Mouse (Mus musculus): ENCODE results near the gene Zfp27. TPM values are rescaled to one million over a fixed set of nuclear protein-coding genes. Genes with fewer than 3 reads are reported as not detected.

The Zfp27 gene
- polyA plus RNA-seq, 1 experiment from 2014 or later = 17.5 TPM

DNA sequence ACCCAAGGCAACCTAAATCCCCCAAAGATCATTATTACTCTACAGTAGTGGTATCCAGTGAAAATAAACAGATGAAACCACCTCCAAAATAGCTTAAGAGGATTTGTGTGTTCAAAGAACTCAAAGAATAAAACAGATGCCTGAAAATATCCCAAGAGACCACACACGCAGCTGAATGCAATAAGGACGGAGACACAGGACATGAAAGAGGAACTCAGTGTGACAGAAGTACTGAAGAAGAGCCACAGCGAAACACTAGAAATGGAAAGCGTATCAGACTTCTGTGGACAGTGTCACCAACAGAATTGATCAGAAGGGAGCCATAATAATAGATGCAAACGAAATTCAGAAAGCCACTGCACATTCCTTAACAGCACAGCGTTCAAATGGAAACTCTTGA lies 32.5 kb upstream of the Zfp27 start:
- no peaks in the 10 kb centered on the region for H3K9me3 ChIP-seq (ENCODE audit: control insufficient read depth, low read length)
- H3K4me2 ChIP-seq (ENCODE audit: low read length) = no peak overlapping the region
- H3K4me3 ChIP-seq (replicated peaks; ENCODE audit: low read depth, low read length) = no peak overlapping the region
- no peak overlapping the region for H3K9ac ChIP-seq (replicated peaks; ENCODE audit: low read length)
- H3K27ac ChIP-seq (replicated peaks; ENCODE audit: low read depth, low read length) = no peak overlapping the region
- peaks cover 67% of the 10 kb centered on the region for H3K36me3 ChIP-seq (ENCODE audit: control insufficient read depth, insufficient read depth, low read length)
- no peaks in the 10 kb centered on the region for H3K27me3 ChIP-seq (ENCODE audit: control insufficient read depth, insufficient read depth, low read length)
- ATAC-seq (ENCODE audit: low FRiP score, low TSS enrichment) (no peak), DNase-seq (no peak)
- no peaks in the 10 kb centered on the region for H3K4me1 ChIP-seq (ENCODE audit: control insufficient read depth, insufficient read depth, low read length)
- 69% methylated on average over 6 of the region's 6 CpGs for WGBS

DNA sequence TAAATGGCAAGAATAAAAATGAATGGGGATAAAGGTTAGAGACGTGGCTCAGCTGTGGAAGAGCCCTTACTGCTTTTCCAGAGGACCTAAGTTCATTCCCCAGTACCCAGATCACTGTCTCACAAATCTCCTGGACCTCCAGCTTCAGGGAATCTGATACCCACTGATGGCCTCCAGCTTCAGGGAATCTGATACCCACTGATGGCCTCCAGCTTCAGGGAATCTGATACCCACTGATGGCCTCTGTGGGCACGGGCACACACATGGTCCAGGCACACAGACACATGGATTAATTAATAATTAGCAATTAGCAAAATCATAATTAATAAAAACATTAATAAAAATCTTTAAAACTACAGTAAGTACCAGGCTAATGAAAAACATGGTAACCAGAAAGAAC lies 16.4 kb upstream of the Zfp27 start:
- H3K9ac ChIP-seq (replicated peaks; ENCODE audit: low read length) = no peak overlapping the region
- no peak overlapping the region for H3K27ac ChIP-seq (replicated peaks; ENCODE audit: low read depth, low read length)
- ATAC-seq (ENCODE audit: low FRiP score, low TSS enrichment) (no peak), DNase-seq (no peak)
- 74% methylated on average over 2 of the region's 2 CpGs for WGBS
- H3K9me3 ChIP-seq (ENCODE audit: control insufficient read depth, low read length) = no peaks in the 10 kb centered on the region
- H3K4me2 ChIP-seq (ENCODE audit: low read length) = no peak overlapping the region
- H3K36me3 ChIP-seq (ENCODE audit: control insufficient read depth, insufficient read depth, low read length) = no peaks in the 10 kb centered on the region
- no peaks in the 10 kb centered on the region for H3K27me3 ChIP-seq (ENCODE audit: control insufficient read depth, insufficient read depth, low read length)
- no peaks in the 10 kb centered on the region for H3K4me1 ChIP-seq (ENCODE audit: control insufficient read depth, insufficient read depth, low read length)
- no peak overlapping the region for H3K4me3 ChIP-seq (replicated peaks; ENCODE audit: low read depth, low read length)

DNA sequence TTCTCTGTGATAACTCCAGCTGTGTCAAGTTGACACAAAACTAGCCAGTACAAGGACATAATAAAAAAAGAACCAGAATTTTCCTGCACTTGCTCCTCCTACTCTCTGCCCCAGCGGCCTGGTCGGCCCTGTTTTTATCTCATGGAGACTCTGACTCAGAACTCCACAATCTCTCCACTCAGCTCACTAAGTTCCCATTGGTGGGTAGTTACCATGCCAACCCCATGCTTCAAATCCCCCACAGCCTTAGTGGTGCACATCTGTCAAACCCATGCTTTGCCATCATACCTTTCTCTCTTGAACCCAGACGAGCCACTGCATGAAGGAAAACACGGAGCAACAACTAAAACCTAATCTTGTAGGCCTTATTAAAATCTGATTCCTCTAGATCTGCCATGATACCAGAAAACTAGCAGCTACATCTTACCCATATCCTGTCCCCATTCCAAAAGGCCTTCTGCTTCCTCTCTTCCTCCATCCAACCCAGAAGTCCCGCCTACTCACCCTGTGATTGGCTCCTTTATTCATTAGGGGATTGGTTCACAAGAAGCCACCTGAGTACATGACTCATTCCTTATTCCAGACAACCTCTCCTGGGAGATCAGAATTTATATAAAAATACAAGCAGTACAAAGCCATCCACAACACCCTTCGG lies 15.2 kb upstream of the Zfp27 start:
- ATAC-seq (ENCODE audit: low FRiP score, low TSS enrichment) = no peak
- Histone ChIP-seq H3K27me3 (ENCODE audit: control insufficient read depth, insufficient read depth, low read length) (no peaks in the 10 kb centered on the region), H3K27ac (replicated peaks; ENCODE audit: low read depth, low read length) (no peak overlapping the region), H3K9me3 (ENCODE audit: control insufficient read depth, low read length) (no peaks in the 10 kb centered on the region), H3K4me1 (ENCODE audit: control insufficient read depth, insufficient read depth, low read length) (no peaks in the 10 kb centered on the region), H3K36me3 (ENCODE audit: control insufficient read depth, insufficient read depth, low read length) (peaks cover 6% of the 10 kb centered on the region; the same call in 1 of the 2 replicates), H3K4me2 (ENCODE audit: low read length) (no peak overlapping the region), H3K9ac (replicated peaks; ENCODE audit: low read length) (no peak overlapping the region), H3K4me3 (replicated peaks; ENCODE audit: low read depth, low read length) (no peak overlapping the region)
- DNase-seq = no peak
- 87% methylated on average over 6 of the region's 6 CpGs for WGBS

DNA sequence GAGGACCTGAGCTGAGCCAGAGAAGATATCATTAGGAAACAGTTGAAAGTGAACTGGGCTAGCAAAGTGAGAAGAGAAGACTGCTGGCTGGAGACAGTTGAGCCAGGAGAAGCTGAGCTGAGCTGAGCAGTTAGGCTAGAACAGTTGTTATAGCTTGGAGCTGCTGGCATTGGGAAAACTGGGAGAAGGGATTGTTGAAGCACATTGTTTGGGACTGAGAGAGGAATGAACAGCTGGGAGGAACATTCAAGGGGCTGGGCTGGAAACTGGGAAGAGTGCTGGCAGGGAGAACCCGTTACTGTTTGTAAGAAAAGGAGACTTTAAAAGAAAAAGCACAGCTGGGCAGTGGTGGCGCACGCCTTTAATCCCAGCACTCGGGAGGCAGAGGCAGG lies 11.7 kb upstream of the Zfp27 start:
- Histone ChIP-seq H3K9me3 (ENCODE audit: control insufficient read depth, low read length) (no peaks in the 10 kb centered on the region), H3K27me3 (ENCODE audit: control insufficient read depth, insufficient read depth, low read length) (no peaks in the 10 kb centered on the region), H3K4me1 (ENCODE audit: control insufficient read depth, insufficient read depth, low read length) (no peaks in the 10 kb centered on the region), H3K4me3 (replicated peaks; ENCODE audit: low read depth, low read length) (no peak overlapping the region), H3K9ac (replicated peaks; ENCODE audit: low read length) (no peak overlapping the region), H3K36me3 (ENCODE audit: control insufficient read depth, insufficient read depth, low read length) (peaks cover 37% of the 10 kb centered on the region), H3K4me2 (ENCODE audit: low read length) (no peak overlapping the region), H3K27ac (replicated peaks; ENCODE audit: low read depth, low read length) (no peak overlapping the region)
- no peak for ATAC-seq (ENCODE audit: low FRiP score, low TSS enrichment)
- WGBS = 84% methylated on average over 4 of the region's 4 CpGs
- DNase-seq = no peak

DNA sequence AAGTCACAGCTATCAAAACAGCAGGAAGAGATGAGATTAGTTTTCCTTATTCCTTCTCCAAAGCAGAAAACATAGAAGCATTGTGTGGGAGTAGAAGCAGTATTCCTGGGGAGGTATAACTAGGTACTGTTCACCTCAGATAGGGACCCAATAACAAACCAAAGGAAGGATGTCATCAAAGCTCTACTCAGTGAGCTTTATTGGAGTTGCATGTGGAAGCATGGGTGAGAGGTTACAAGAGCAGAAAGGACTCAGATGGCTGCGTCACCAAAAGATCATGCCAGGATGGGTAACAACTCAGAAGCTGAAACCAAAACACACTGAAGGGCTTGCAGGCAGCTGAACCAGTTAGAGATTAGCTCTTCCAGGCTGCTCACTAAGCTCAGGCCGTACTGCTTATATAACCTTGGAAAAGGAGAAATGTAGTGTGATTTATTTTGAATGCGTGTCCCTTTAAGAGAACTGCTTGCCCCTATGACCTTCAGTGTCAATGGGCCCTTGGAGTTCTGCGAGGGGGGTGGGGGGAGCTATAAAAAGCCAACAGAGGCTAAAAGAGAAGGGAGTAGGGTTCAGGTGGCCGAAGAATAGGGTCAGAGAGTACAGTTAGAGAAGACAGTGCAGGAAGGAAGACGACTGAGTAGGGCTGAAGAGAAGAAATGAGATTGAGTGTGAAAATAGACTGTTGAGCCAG lies 11.1 kb upstream of the Zfp27 start:
- H3K36me3 ChIP-seq (ENCODE audit: control insufficient read depth, insufficient read depth, low read length) = peaks cover 41% of the 10 kb centered on the region
- DNase-seq = no peak
- no peak overlapping the region for H3K9ac ChIP-seq (replicated peaks; ENCODE audit: low read length)
- no peak for ATAC-seq (ENCODE audit: low FRiP score, low TSS enrichment)
- H3K27ac ChIP-seq (replicated peaks; ENCODE audit: low read depth, low read length) = no peak overlapping the region
- H3K4me2 ChIP-seq (ENCODE audit: low read length) = no peak overlapping the region
- no peaks in the 10 kb centered on the region for H3K9me3 ChIP-seq (ENCODE audit: control insufficient read depth, low read length)
- H3K4me3 ChIP-seq (replicated peaks; ENCODE audit: low read depth, low read length) = no peak overlapping the region
- 73% methylated on average over 6 of the region's 6 CpGs for WGBS
- no peaks in the 10 kb centered on the region for H3K4me1 ChIP-seq (ENCODE audit: control insufficient read depth, insufficient read depth, low read length)
- H3K27me3 ChIP-seq (ENCODE audit: control insufficient read depth, insufficient read depth, low read length) = no peaks in the 10 kb centered on the region

DNA sequence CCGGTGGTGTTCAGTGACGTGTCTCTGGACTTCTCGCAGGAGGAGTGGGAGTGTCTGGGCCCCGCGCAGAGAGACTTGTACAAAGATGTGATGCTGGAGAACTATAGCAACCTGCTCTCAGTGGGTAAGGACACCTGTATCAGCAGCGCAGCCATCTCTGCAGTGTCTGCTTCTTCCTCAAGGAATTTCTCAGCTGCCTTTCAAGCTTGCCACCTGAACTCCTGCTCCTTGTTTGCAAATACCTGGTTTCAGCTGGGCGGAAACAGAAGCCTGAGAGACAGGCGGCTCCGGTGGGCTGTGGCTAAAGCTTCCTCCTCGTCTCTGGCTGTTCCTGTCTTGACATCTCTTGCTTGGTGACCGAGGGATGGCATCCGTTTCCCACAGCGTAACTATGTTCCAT lies 5.8 kb upstream of the Zfp27 start:
- Histone ChIP-seq H3K9ac (replicated peaks; ENCODE audit: low read length) (no peak overlapping the region), H3K27me3 (ENCODE audit: control insufficient read depth, insufficient read depth, low read length) (no peaks in the 10 kb centered on the region), H3K4me1 (ENCODE audit: control insufficient read depth, insufficient read depth, low read length) (peaks cover 17% of the 10 kb centered on the region), H3K4me3 (replicated peaks; ENCODE audit: low read depth, low read length) (no peak overlapping the region), H3K36me3 (ENCODE audit: control insufficient read depth, insufficient read depth, low read length) (peaks cover 54% of the 10 kb centered on the region), H3K9me3 (ENCODE audit: control insufficient read depth, low read length) (no peaks in the 10 kb centered on the region), H3K27ac (replicated peaks; ENCODE audit: low read depth, low read length) (no peak overlapping the region), H3K4me2 (ENCODE audit: low read length) (no peak overlapping the region)
- ATAC-seq (ENCODE audit: low FRiP score, low TSS enrichment) (no peak), DNase-seq (no peak)
- 96% methylated on average over 13 of the region's 13 CpGs for WGBS

DNA sequence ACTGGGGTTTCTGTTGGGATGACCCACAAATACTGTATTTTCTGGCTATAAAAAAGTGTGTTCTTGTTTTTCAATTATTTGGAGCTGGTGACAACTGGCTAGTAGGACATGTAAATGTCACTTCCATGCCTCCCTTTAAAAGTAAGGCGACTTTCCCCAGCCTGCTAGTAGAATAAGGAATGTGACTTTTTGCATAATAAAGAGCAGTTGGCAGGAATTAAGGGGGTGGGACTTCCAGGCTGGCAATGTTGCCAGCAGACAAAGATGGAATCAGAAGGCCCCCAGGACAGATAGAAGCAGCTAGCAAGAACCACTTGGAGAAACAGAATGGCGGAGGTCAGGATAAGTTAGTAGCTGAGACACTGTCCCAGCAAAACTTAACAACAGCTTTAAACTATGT lies 3.9 kb upstream of the Zfp27 start:
- Histone ChIP-seq H3K4me3 (replicated peaks; ENCODE audit: low read depth, low read length) (no peak overlapping the region), H3K9ac (replicated peaks; ENCODE audit: low read length) (no peak overlapping the region), H3K9me3 (ENCODE audit: control insufficient read depth, low read length) (no peaks in the 10 kb centered on the region), H3K27ac (replicated peaks; ENCODE audit: low read depth, low read length) (no peak overlapping the region), H3K4me1 (ENCODE audit: control insufficient read depth, insufficient read depth, low read length) (peaks cover 20% of the 10 kb centered on the region), H3K27me3 (ENCODE audit: control insufficient read depth, insufficient read depth, low read length) (no peaks in the 10 kb centered on the region), H3K36me3 (ENCODE audit: control insufficient read depth, insufficient read depth, low read length) (peaks cover 40% of the 10 kb centered on the region), H3K4me2 (ENCODE audit: low read length) (peak overlapping the region; percentile 63; the same call in 1 of the 2 replicates)
- peak; percentile 17 for DNase-seq
- ATAC-seq (ENCODE audit: low FRiP score, low TSS enrichment) = no peak
- WGBS = 51% methylated on average over 2 of the region's 2 CpGs

DNA sequence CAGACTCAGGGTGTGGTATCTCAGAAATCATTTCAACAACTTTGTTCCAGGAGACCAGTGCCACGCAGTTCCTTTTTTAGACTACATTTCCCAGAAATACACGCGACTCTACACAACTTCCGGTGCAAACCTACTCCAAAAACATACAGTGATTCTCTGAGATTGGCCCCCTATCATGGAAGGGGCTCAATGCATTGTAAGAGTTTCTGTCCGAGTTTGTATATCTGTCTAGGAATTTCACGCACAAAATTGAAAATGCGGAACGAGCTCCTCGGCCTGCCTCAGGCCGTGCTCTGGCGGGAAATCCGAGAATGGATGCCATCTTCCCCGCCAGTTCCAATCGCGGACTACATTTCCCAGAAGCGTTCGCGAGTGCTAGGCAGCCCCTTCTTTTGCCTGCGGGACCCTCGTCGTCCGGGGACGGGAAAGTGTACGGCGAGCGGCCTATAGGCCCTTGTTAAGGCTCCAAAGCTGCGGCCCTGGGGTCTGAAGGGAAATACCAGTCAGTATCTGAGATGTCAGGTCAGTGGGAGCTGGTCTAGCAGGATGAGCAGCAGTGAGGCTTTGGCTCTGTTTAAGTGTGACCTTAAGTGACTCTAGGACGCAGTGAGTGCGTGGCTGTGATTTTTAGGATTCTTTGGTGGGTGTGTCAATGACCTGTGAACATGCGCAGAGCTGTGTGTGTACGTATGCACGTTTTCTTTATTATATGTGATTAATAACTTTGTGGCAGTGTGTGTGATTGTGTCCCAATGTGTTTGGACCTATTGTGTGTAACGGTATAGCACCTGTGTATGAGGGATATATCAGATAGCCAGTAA lies 2.0 kb upstream of the Zfp27 start, which contains the start of gene Zfp383:
Gene Zfp383, plus strand, starts transcription at position 94 of the 821 bp plus-strand sequence.
- Histone ChIP-seq H3K9ac (replicated peaks; ENCODE audit: low read length) (peak within 1 kb of the TSS; percentile 80), H3K36me3 (ENCODE audit: control insufficient read depth, insufficient read depth, low read length) (peaks cover 26% of the 10 kb centered on the region), H3K27me3 (ENCODE audit: control insufficient read depth, insufficient read depth, low read length) (no peaks in the 10 kb centered on the region), H3K9me3 (ENCODE audit: control insufficient read depth, low read length) (no peaks in the 10 kb centered on the region), H3K4me3 (replicated peaks; ENCODE audit: low read depth, low read length) (peak within 1 kb of the TSS; percentile 72), H3K4me2 (ENCODE audit: low read length) (peak within 1 kb of the TSS; percentile 68), H3K4me1 (ENCODE audit: control insufficient read depth, insufficient read depth, low read length) (peaks cover 20% of the 10 kb centered on the region), H3K27ac (replicated peaks; ENCODE audit: low read depth, low read length) (peak within 1 kb of the TSS; percentile 98)
- DNase-seq = peak; percentile 95
- peak; percentile 83 for ATAC-seq (ENCODE audit: low FRiP score, low TSS enrichment)
- under 1% methylated on average over 33 of the region's 33 CpGs for WGBS
